In genomic region chr4:107096841-107097373, GRCm38 (mm10) we compare ENCODE assay signal across 17 mouse cellular contexts. TPM values are rescaled to one million over a fixed set of nuclear protein-coding genes. Genes with fewer than 3 reads are reported as not detected.
DNase-seq lines count a peak whose midpoint lies in the region; ATAC-seq and TF ChIP-seq lines count a peak whose summit lies in the region.
"Had no signal": no experiment of that assay in that cellular context is flagged by ENCODE, and none has a peak within 500 bp of the region (broad histone marks: within the 10 kb centered on the region; RNA-seq: fewer than 3 reads in every experiment).

Gene Cdcp2, plus strand, starts transcription at chr4:107096891.

- peak; percentile 23 for DNase-seq in embryo, embryonic 10 days (ENCODE audit: low spot score)
- no peak for DNase-seq in embryo, embryonic 9.5 days (ENCODE audit: extremely low spot score)
- DNase-seq in midbrain, embryonic 10.5 days (ENCODE audit: low spot score): no peak
- no peak for DNase-seq in midbrain, postnatal 0 days (ENCODE audit: low spot score)
- DNase-seq in kidney, adult 2 months: no peak
- DNase-seq: cerebellum, adult 11 months; kidney, adult 11 months; lung, postnatal 10 days; right cerebral cortex, postnatal 14 days had no signal

- peak within 1 kb of the TSS; percentile 74 for H3K27ac ChIP-seq in midbrain, embryonic 10.5 days (replicated peaks)
- no peak within 1 kb of the TSS for H3K27ac ChIP-seq in midbrain, postnatal 0 days (ENCODE audit: low read depth, low read length)
- H3K27ac ChIP-seq in hindbrain, embryonic 16.5 days (ENCODE audit: low read depth, low read length): peak within 1 kb of the TSS; percentile 6; the same call in 1 of the 2 replicates
- no peak within 1 kb of the TSS for H3K27ac ChIP-seq in stomach, embryonic 15.5 days
- no peak within 1 kb of the TSS for H3K27ac ChIP-seq in kidney, adult 2 months (ENCODE audit: insufficient read depth, low read depth, low read length)

- TF ChIP-seq CTCF in midbrain, postnatal 0 days (IDR thresholded peaks at IDR 0.05): no peak
- TF ChIP-seq CTCF in kidney, adult 2 months (conservative IDR thresholded peaks at IDR 0.05; ENCODE audit: insufficient read depth, insufficient read length, low read depth, low read length): no peak

- no peak for TF ChIP-seq POLR2A in kidney, adult 2 months (IDR thresholded peaks at IDR 0.05; ENCODE audit: low read depth, low read length)

- WGBS in midbrain, embryonic 10.5 days: 62% methylated on average over 16 of the region's 16 CpGs
- WGBS in midbrain, postnatal 0 days: 28% methylated on average over 16 of the region's 16 CpGs
- WGBS in hindbrain, embryonic 16.5 days: 29% methylated on average over 16 of the region's 16 CpGs
- 63% methylated on average over 16 of the region's 16 CpGs for WGBS in stomach, embryonic 15.5 days
- 89% methylated on average over 16 of the region's 16 CpGs for WGBS in kidney, adult 2 months

- ATAC-seq in midbrain, postnatal 0 days (ENCODE audit: low FRiP score): no peak
- ATAC-seq in hindbrain, embryonic 16.5 days: no peak
- no peak for ATAC-seq in stomach, embryonic 15.5 days (ENCODE audit: insufficient read depth, low FRiP score, low read depth)
- no peak for ATAC-seq in monocyte, adult 5-6 weeks (replicated peaks; ENCODE audit: insufficient number of reproducible peaks, low FRiP score, low TSS enrichment, poor library complexity, severe bottlenecking)

- peaks cover 63% of the 10 kb centered on the region for H3K4me1 ChIP-seq in midbrain, embryonic 10.5 days
- no peaks in the 10 kb centered on the region for H3K4me1 ChIP-seq in midbrain, postnatal 0 days (ENCODE audit: insufficient read depth, low read length)
- peaks cover 14% of the 10 kb centered on the region for H3K4me1 ChIP-seq in hindbrain, embryonic 16.5 days (ENCODE audit: control insufficient read depth, insufficient read depth, low read depth, low read length)
- H3K4me1 ChIP-seq in stomach, embryonic 15.5 days: peaks cover 6% of the 10 kb centered on the region; the same call in 1 of the 2 replicates
- no peaks in the 10 kb centered on the region for H3K4me1 ChIP-seq in kidney, adult 2 months (ENCODE audit: control insufficient read depth, insufficient read depth, low read length)

- H3K36me3 ChIP-seq in midbrain, embryonic 10.5 days: no peaks in the 10 kb centered on the region
- H3K36me3 ChIP-seq in midbrain, postnatal 0 days (ENCODE audit: insufficient read depth, low read length): no peaks in the 10 kb centered on the region
- H3K36me3 ChIP-seq in hindbrain, embryonic 16.5 days (ENCODE audit: control insufficient read depth, insufficient read depth, low read length): no peaks in the 10 kb centered on the region
- no peaks in the 10 kb centered on the region for H3K36me3 ChIP-seq in stomach, embryonic 15.5 days
- no peaks in the 10 kb centered on the region for H3K36me3 ChIP-seq in kidney, adult 2 months (ENCODE audit: control insufficient read depth, insufficient read depth, low read length)
- H3K36me3 ChIP-seq: heart, embryonic 12.5 days had no signal

- H3K9ac ChIP-seq in midbrain, postnatal 0 days (replicated peaks; ENCODE audit: low read length, poor library complexity, severe bottlenecking): no peak within 1 kb of the TSS
- H3K9ac ChIP-seq in hindbrain, embryonic 16.5 days (ENCODE audit: low read depth, low read length): peak within 1 kb of the TSS; percentile 30; the same call in 1 of the 2 replicates
- no peak within 1 kb of the TSS for H3K9ac ChIP-seq in stomach, embryonic 15.5 days
- H3K9ac ChIP-seq: heart, embryonic 12.5 days had no signal

- 0 out of 2 replicates have a peak, but pooled peaks cover 7% of the 10 kb centered on the region for H3K27me3 ChIP-seq in midbrain, embryonic 10.5 days (ENCODE audit: low read depth, poor library complexity, severe bottlenecking)
- no peaks in the 10 kb centered on the region for H3K27me3 ChIP-seq in midbrain, postnatal 0 days (ENCODE audit: insufficient read depth, low read length)
- H3K27me3 ChIP-seq in hindbrain, embryonic 16.5 days (replicated peaks; ENCODE audit: control insufficient read depth, insufficient read depth, low read length): no peaks in the 10 kb centered on the region
- H3K27me3 ChIP-seq in stomach, embryonic 15.5 days (replicated peaks): no peaks in the 10 kb centered on the region
- H3K27me3 ChIP-seq in kidney, adult 2 months (replicated peaks; ENCODE audit: control insufficient read depth, insufficient read depth, low read length): no peaks in the 10 kb centered on the region

- H3K9me3 ChIP-seq in midbrain, embryonic 10.5 days (replicated peaks): no peaks in the 10 kb centered on the region
- no peaks in the 10 kb centered on the region for H3K9me3 ChIP-seq in midbrain, postnatal 0 days (ENCODE audit: low read length)
- H3K9me3 ChIP-seq in hindbrain, embryonic 16.5 days (ENCODE audit: control insufficient read depth, low read length): no peaks in the 10 kb centered on the region
- no peaks in the 10 kb centered on the region for H3K9me3 ChIP-seq in stomach, embryonic 15.5 days
- H3K9me3 ChIP-seq: heart, embryonic 12.5 days had no signal

- no peak within 1 kb of the TSS for H3K4me3 ChIP-seq in midbrain, embryonic 10.5 days
- H3K4me3 ChIP-seq in midbrain, postnatal 0 days (ENCODE audit: low read depth, low read length): no peak within 1 kb of the TSS
- H3K4me3 ChIP-seq in hindbrain, embryonic 16.5 days (ENCODE audit: low read length): no peak within 1 kb of the TSS
- no peak within 1 kb of the TSS for H3K4me3 ChIP-seq in stomach, embryonic 15.5 days (replicated peaks)
- H3K4me3 ChIP-seq in kidney, adult 2 months (ENCODE audit: insufficient read depth, low read depth, low read length): no peak within 1 kb of the TSS
- H3K4me3 ChIP-seq: heart, embryonic 12.5 days; myocyte had no signal

- H3K4me2 ChIP-seq in midbrain, postnatal 0 days (ENCODE audit: low read depth, low read length, poor library complexity, severe bottlenecking): no peak within 1 kb of the TSS
- no peak within 1 kb of the TSS for H3K4me2 ChIP-seq in hindbrain, embryonic 16.5 days (ENCODE audit: low read length)
- peak within 1 kb of the TSS; percentile 23 for H3K4me2 ChIP-seq in stomach, embryonic 15.5 days
- H3K4me2 ChIP-seq: heart, embryonic 12.5 days had no signal

RNA-seq across cellular contexts. Expression of gene Cdcp2, which starts in this region (rescaled TPM):
- 0.11 and 0.22 TPM in 2 replicates for polyA plus RNA-seq in midbrain, embryonic 10.5 days (2016; fragmentation: Nextera tagmentation; extraction: Ambion mirVana)
- 0.22 TPM in 1 of 2 replicates, not detected in the other for total RNA-seq in midbrain, postnatal 0 days (2014; rRNA removed)
- polyA plus RNA-seq in midbrain, postnatal 0 days (2015; fragmentation: Nextera tagmentation; extraction: Ambion mirVana): 0.06 and 0.12 TPM in 2 replicates
- polyA plus RNA-seq in hindbrain, embryonic 16.5 days (2015; fragmentation: Nextera tagmentation; extraction: Ambion mirVana): 0.08 TPM in 1 of 2 replicates, not detected in the other
- polyA plus RNA-seq in stomach, embryonic 15.5 days (2015; fragmentation: Nextera tagmentation; extraction: Ambion mirVana): not detected in 2 replicates
- 0.05 TPM in 1 of 2 replicates, not detected in the other for polyA plus RNA-seq in kidney, adult 2 months (2012; rRNA removed)
- not detected in 3 replicates for total RNA-seq in monocyte, adult 5-6 weeks (2017)
- total RNA-seq: gastrocnemius, adult 18-20 months; layer of hippocampus, adult 8-10 months; liver, adult 2 months had no signal
- polyA plus RNA-seq: heart, embryonic 12.5 days; liver, adult 2 months; myocyte had no signal

Comparison
In these comparisons a context has a peak if more than half of its experiments do, and no peak if none do; other contexts are left out.
1. H3K27ac ChIP-seq: peak in midbrain, embryonic 10.5 days (single experiment) and hindbrain, embryonic 16.5 days (single experiment); none in midbrain, postnatal 0 days (single experiment), stomach, embryonic 15.5 days (single experiment) and kidney, adult 2 months (single experiment).